Mouse (Mus musculus) adrenal gland, adult 18-20 months (tissue): ENCODE results near the gene Crabp1. TPM values are rescaled to one million over a fixed set of nuclear protein-coding genes. Genes with fewer than 3 reads are reported as not detected.

Experiments
- DNase-seq, 2 experiments: peaks; one replicate each; pipeline ENCODE4 v3.0.0; 2021 to 2022; ENCODE audit warnings: low spot score in 2 of 2
- long read RNA-seq, 2 experiments: library from polyadenylated mRNA; stranded (forward); transcript quantifications; one replicate each; pipeline ENCODE4 v2.0.0; 2021
- total RNA-seq, 2 experiments: library from RNA; stranded (reverse); gene quantifications; 1 replicate in 1 of 2; 2 replicates in 1 of 2; pipeline ENCODE4 v1.2.3; 2021

Crabp1 gene
- total RNA-seq, result 10 to 100 TPM in 1 of 2 experiments, 1 to 10 TPM in 1; 9.8 to 13.7 TPM
- long read RNA-seq, experiment 1, partial matches to known transcripts, result 0 of 1 reads
- long read RNA-seq, experiment 1, other reads (novel, unspliced or antisense), result 0 of 1 reads
- long read RNA-seq, experiment 2, transcript Crabp1-201 (4 exons, 802 nt), result major isoform, 6 of 6 reads
- long read RNA-seq, experiment 2, partial matches to known transcripts, result 0 of 6 reads
- long read RNA-seq, experiment 2, other reads (novel, unspliced or antisense), result 0 of 6 reads

GRCm38 (mm10) chr9:54764561-54765217 is at the start of gene Crabp1:
Gene Crabp1 (plus strand): TSS chr9:54764748.
- no peak for DNase-seq

- no peak for DNase-seq
Measured at GRCm38 (mm10) chr9:54715776-54716175, 48.8 kb upstream of the Crabp1 start.

GRCm38 (mm10) chr9:54717527-54717926 is 47.0 kb upstream of the Crabp1 start:
- no peak for DNase-seq

GRCm38 (mm10) chr9:54722156-54722555 is 42.4 kb upstream of the Crabp1 start:
- DNase-seq, result no peak

- DNase-seq, result no peak
Measured at GRCm38 (mm10) chr9:54722596-54722995, 42.0 kb upstream of the Crabp1 start.

DNA sequence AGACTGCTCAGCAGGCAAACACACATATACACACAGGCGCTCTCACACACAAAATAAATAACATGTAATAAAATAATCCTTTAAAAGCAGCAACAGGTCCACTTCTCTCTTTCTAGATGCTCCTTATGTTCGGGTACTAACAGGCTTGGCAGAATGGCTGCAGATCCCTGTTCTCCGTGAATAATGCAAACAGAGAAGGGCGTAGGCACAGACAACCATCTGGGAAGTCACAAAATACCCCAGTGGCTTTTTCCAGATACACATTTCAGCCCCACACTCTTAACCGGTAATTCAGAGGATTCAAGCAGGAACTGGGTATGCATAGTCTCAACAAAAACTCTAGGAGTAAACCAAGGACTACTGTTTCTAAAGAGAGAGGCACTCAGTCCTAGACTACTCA is 38.2 kb upstream of the Crabp1 start:
- no peak for DNase-seq

DNA sequence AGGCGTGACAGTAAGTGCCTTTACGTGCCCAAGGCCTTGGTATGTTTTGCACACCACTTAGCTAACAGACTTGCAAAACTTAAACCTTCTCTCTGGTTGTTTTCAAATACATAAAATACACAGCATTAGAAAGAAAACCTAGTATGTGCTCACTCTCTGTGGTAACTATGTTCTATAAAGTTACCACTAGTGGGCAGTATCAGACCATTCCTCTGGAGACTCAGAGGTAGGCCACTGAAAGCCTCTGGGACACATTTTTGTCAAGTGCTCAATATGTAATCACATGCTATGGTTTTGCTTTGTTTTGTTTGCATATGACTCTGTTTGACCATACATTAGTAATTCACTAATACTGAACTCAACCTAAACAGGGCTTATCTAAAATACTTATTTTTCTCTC is 32.4 kb upstream of the Crabp1 start:
- DNase-seq, result no peak

- peak; percentile 98 to 99 for DNase-seq
Measured at GRCm38 (mm10) chr9:54733921-54734638, 30.5 kb upstream of the Crabp1 start, which contains the start of gene Wdr61. Gene Wdr61 (minus strand): TSS chr9:54734519.

- DNase-seq, result no peak
Measured at GRCm38 (mm10) chr9:54734639-54735252, 29.8 kb upstream of the Crabp1 start.

- peak; percentile 12 to 37 for DNase-seq
Measured at GRCm38 (mm10) chr9:54736284-54736701, 28.3 kb upstream of the Crabp1 start.

DNA sequence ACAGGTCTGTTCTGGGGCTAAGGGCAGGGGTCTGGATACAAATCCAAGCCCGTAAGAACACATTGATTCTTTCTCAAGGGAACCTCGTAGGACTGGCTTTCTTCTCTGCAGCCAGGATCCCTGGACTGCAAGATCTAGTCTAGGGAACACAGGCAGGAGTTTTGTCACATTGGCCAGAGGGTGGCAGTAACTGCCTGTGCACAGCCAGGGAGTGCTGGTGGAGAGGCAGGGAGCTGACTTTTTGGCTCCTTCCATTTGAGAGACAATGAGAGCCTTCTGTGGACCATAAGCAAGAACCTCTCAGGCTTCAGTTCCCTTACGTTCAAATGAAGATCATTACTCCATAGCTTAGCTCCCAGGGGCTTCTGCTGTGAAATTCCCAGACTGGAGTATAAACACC is 26.2 kb upstream of the Crabp1 start:
- peak; percentile 26 to 28 for DNase-seq

- no peak for DNase-seq
Measured at GRCm38 (mm10) chr9:54743891-54744290, 20.7 kb upstream of the Crabp1 start.

DNA sequence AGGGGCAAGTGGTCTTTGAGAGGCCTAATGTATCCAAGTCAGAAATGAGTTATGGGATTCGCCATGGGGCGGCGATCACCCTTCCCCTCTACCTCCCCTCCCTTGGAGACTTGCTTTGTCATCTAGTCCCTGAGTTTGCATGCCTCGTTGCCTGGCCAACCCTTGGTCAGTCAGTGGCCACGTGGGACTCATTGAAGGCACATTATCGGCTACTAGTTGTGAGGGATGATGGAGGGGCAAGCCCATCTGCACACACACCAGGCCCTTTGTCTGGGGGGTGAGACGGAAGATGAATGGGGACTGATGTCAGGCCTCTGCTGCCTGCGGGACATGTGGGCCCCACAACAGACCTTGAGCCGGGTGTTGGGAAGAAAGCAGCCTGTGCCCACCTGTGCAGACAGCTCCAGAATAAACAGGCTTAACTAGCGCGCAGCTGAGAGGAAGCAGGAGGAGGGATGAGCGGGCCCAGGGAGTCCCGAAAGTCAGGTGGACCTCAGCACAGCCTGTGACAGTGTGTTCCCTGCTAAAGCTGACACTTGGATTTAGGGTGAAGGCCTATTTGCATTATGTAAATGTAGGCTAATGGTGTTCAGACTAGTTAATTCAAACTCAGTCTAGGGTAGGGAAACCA is 18.7 kb upstream of the Crabp1 start:
- no peak for DNase-seq

- DNase-seq, result no peak
Measured at GRCm38 (mm10) chr9:54750215-54750981, 14.2 kb upstream of the Crabp1 start.

DNA sequence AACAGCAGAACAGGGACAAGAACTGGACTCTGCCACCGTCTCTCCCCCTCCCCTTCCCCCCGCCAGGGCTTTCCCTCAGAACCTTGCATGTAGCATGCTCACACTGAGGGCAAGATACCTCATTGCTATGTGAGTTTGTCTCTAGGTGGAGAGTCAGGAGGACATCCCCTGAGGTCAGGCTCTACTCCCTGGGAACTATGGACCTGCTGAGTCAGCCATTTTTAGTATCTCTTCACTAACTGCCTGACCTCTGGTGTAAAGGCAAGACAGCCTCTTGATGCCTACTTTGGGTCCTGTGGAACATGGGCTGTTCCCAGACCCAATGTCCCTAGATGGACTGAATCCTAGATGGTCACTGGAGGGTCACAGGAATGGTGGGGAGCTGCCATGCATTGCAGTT is 12.9 kb upstream of the Crabp1 start:
- no peak for DNase-seq

GRCm38 (mm10) chr9:54752201-54752943 is 12.2 kb upstream of the Crabp1 start:
- no peak for DNase-seq

DNA sequence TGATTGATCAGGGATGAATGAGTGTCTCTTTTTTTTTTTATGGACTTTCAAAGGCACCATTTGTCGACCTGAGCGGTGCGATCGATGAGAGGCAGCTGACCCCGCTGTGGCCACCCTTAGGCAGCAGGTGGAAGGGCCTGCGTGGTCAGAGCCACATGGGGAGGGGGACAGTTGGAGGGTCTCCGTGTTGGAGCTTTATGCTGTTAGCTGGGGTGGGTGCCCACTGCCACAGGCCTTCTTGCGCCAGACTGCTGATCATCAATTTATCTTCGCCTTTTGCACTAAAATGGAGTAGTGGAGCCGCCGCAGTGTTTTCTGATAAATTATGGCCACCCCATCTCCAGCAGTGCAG is 11.6 kb upstream of the Crabp1 start:
- no peak for DNase-seq

DNA sequence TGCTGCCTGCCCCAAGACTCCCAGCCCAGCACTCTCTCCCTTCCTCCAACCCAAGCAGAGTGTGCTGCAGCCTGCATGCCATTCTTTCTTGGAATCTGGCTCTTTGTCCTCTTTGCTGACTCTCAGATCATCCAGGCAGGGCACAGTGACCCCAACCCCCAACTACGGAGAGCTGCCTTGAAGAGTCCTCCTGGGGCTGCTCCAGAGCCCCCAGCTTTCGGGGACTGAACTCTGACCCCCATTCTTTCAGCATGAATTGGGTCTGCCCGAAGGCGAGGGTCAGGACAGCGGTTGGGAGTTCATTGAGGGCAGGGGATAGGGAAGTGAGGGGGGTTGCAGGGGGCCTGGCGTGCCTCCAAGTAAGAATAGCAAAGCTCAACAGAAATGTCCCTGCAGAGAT is 5.0 kb upstream of the Crabp1 start:
- no peak for DNase-seq

GRCm38 (mm10) chr9:54764091-54764490 is 457 bp upstream of the Crabp1 start:
- DNase-seq, result no peak
